Mouse (Mus musculus) kidney, embryonic 15.5 days (tissue): ENCODE data around the gene Olfr975. TPM values are rescaled to one million over a fixed set of nuclear protein-coding genes. Genes with fewer than 3 reads are reported as not detected.
"Not testable (repeated sequence)": the region's sequence is repeated elsewhere in the genome, so short reads cannot be mapped to it uniquely, and the experiment has no call there.

Experiments used
- ATAC-seq: fragments of 200-750 bp; cut with Nextera tagmentation; replicated peaks from 2 replicates; pipeline ENCODE4 v1.8.0; 2017; ENCODE audit warnings: moderate TSS enrichment; ENCODE audit not compliant: low FRiP score
- H3K27ac ChIP-seq: fragments of 300-500 bp; sonication (generic); 2 replicates; pipeline ENCODE4 v1.5.1; 2015; ENCODE audit warnings: mild to moderate bottlenecking, inconsistent platforms
- H3K27me3 ChIP-seq: fragments of 300-500 bp; sonication (generic); 2 replicates; pipeline ENCODE4 v1.6.1; 2015; ENCODE audit warnings: inconsistent platforms
- H3K36me3 ChIP-seq: fragments of 300-500 bp; sonication (generic); 2 replicates; pipeline ENCODE4 v1.6.1; 2015; ENCODE audit warnings: inconsistent platforms
- H3K4me1 ChIP-seq: fragments of 300-500 bp; sonication (generic); 2 replicates; pipeline ENCODE4 v1.6.1; 2015; ENCODE audit warnings: inconsistent platforms
- H3K4me2 ChIP-seq: fragments of 300-500 bp; sonication (generic); 2 replicates; pipeline ENCODE4 v1.6.1; 2015; ENCODE audit warnings: moderate library complexity, mild to moderate bottlenecking, inconsistent platforms
- H3K4me3 ChIP-seq: fragments of 300-500 bp; sonication (generic); replicated peaks from 2 replicates; pipeline ENCODE4 v1.5.1; 2015; ENCODE audit warnings: mild to moderate bottlenecking, inconsistent platforms
- H3K9ac ChIP-seq: fragments of 300-500 bp; sonication (generic); 2 replicates; pipeline ENCODE4 v1.6.1; 2015; ENCODE audit warnings: mild to moderate bottlenecking, inconsistent platforms
- H3K9me3 ChIP-seq: fragments of 300-500 bp; sonication (generic); replicated peaks from 2 replicates; pipeline ENCODE4 v1.6.1; 2016; ENCODE audit warnings: inconsistent platforms
- WGBS: fragments of 180-500 bp; shearing (Covaris S2); methylation state at CpG from one replicate; pipeline ENCODE4 v1.1.7; 2015; ENCODE audit warnings: mixed read lengths; 5-methylcytosine and 5-hydroxymethylcytosine counted together
- polyA plus RNA-seq: library from polyadenylated mRNA; unstranded; fragments of >200 nt; fragmentation: Nextera tagmentation; extraction: Ambion mirVana; gene quantifications from 2 replicates; pipeline ENCODE4 v1.2.1, GENCODE M21; 2015

Olfr975 gene
- polyA plus RNA-seq: not detected in 2 replicates

DNA sequence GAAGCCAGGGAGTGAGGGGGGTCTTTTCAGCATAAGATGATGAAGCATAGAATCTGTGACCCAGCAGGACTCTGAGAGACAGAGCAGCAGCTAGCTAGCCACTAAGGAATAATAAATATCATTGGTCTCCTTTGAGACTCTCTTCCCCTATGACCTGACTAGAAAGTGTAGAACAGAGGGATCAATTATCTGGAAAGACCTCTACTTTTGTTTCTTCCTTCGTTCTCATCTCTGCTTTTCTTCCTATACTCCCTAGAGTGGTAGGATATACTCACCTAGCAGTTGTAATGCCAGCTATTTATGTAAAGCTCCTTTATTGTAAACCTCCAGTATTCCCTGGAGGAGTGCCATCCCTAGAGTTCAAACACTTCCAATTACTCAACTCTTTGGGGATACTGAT lies at the start of gene Olfr975:
Gene Olfr975, minus strand, starts transcription at position 101 of the 400 bp plus-strand sequence.
- Histone ChIP-seq H3K9me3 (no peaks in the 10 kb centered on the region), H3K4me1 (no peaks in the 10 kb centered on the region), H3K27me3 (no peaks in the 10 kb centered on the region), H3K4me3 (no peak within 1 kb of the TSS), H3K4me2 (no peak within 1 kb of the TSS), H3K9ac (no peak within 1 kb of the TSS), H3K36me3 (no peaks in the 10 kb centered on the region), H3K27ac (no peak within 1 kb of the TSS)
- ATAC-seq: no peak
- 65% methylated on average over 1 of the region's 1 CpGs for WGBS

DNA sequence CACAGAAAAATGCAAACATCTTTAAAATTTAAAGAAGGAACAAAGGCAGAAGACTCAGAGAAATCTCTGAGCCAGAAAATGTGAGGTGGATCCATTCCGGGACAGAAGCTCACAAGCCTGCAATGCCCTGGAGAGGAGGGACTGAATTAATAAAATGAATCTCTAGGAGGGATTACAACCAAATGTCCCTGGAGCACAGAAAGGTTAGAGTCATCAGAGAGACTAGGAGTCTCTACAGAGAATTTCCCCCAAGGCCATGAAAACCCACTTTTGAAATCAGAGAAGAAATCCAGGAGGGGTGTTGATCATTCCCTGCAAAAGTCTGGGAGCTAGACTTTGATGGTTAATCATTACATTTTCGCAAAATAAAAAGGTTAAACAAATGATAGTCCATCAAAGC lies 40.0 kb upstream of the Olfr975 start, which contains the start of gene Olfr978:
Gene Olfr978, plus strand, starts transcription at position 301 of the 400 bp plus-strand sequence.
- Histone ChIP-seq H3K9ac (no peak within 1 kb of the TSS), H3K36me3 (no peaks in the 10 kb centered on the region), H3K9me3 (no peaks in the 10 kb centered on the region), H3K4me2 (no peak within 1 kb of the TSS), H3K27me3 (no peaks in the 10 kb centered on the region), H3K4me1 (no peaks in the 10 kb centered on the region), H3K4me3 (no peak within 1 kb of the TSS), H3K27ac (no peak within 1 kb of the TSS)
- 78% methylated on average over 2 of the region's 2 CpGs for WGBS
- ATAC-seq: no peak

DNA sequence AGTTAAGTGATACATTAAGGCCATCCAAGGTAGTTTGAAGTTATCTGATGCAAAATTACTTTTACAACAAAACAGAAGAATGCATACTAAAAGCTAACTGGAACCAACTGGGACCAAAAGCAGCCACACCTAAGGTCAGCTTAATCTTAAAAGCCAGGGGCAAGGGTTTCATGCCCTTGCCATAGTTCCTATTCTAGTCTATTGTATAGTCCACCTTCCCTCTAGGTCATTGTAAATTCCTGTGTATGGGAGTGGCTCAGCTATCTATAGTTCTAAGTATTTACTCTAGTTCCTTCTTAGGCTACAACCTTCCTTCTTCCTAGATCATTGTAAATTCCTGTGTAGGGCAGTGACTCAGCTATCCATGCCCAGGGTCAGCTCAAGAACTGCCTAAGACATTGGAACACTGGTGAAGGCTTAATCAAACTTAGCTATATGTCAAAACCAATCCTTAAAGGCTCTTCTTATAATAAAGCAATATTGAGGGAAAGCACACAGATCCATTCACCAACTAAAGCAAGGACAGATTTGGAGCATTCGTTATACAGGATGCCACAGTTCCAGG lies 24.8 kb upstream of the Olfr975 start:
- not testable (repeated sequence) for H3K4me2 ChIP-seq, ATAC-seq, H3K4me3 ChIP-seq, H3K27me3 ChIP-seq, H3K9ac ChIP-seq, H3K27ac ChIP-seq, H3K9me3 ChIP-seq, H3K4me1 ChIP-seq, H3K36me3 ChIP-seq
- 79% methylated on average over 1 of the region's 1 CpGs for WGBS

DNA sequence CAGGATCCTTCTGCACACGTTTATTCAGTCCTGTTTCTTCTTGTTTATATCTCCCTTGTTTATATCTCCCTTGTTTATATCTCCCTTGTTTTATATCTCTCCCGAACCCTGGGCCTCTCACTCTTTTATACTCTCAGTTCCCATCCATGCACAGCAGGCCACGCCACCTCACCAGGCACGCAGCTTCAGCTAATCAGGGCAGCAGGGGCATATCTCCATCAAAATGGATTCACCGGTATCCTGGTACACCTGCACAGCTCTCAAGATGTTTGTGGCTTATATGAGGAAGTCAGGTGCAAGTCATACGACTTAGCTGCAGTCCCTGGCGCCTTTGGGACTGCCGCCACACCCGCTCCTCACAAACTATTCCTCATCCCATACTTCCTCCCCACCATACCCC lies 9.2 kb upstream of the Olfr975 start, which contains the start of gene Olfr976:
Gene Olfr976, minus strand, starts transcription at position 101 of the 400 bp plus-strand sequence.
- H3K27ac ChIP-seq, H3K9ac ChIP-seq, H3K4me2 ChIP-seq, H3K9me3 ChIP-seq, H3K27me3 ChIP-seq, H3K4me3 ChIP-seq, ATAC-seq, H3K4me1 ChIP-seq, H3K36me3 ChIP-seq: not testable (repeated sequence)
- 90% methylated on average over 8 of the region's 9 CpGs for WGBS

DNA sequence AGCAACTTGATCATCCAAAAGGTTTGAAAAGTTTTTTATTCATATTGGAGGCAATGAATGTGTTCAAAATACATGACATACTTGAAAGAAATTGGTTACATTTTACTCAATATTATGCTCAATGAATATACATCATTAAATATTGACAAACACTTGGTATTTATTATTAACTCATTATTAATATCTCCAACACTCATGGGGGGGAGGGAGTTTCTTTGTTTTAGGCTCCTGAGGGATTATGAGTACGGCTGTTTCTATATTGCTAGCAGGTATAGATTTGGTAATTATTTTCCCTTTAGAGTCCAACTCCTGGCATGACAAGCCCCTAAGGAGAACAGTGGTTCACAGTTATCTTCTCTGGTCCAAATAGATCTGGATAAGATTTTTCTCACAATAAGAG lies 14.6 kb downstream of the Olfr975 start, which contains the start of gene Olfr974:
Gene Olfr974, plus strand, starts transcription at position 301 of the 400 bp plus-strand sequence.
- Histone ChIP-seq H3K27ac (no peak within 1 kb of the TSS), H3K27me3 (no peaks in the 10 kb centered on the region), H3K36me3 (no peaks in the 10 kb centered on the region), H3K4me1 (no peaks in the 10 kb centered on the region), H3K4me2 (no peak within 1 kb of the TSS), H3K9ac (no peak within 1 kb of the TSS), H3K4me3 (no peak within 1 kb of the TSS), H3K9me3 (no peaks in the 10 kb centered on the region)
- no peak for ATAC-seq
- 94% methylated on average over 1 of the region's 1 CpGs for WGBS

DNA sequence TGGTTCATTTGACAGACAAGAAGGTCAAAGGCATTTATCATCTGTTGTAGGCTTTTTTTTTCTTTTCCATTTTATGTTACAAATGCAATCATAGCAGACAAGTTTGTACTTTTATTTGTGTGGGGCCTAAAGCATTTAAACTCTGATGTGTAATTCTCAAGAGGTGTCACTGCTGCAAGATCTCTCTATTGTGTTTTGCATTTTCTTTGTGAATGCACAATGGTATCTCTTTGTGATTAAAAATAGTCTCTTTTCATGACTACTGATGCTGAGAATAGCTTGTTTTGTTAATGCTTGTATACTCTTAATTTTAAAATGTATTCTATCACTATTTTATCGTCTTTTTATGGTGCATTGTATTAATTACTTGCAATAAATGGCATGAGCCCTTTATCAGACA lies 23.0 kb downstream of the Olfr975 start:
- H3K9me3 ChIP-seq, H3K4me3 ChIP-seq, H3K36me3 ChIP-seq, H3K4me2 ChIP-seq, ATAC-seq, H3K9ac ChIP-seq, H3K27ac ChIP-seq, H3K4me1 ChIP-seq, H3K27me3 ChIP-seq: not testable (repeated sequence)
- WGBS: 73% methylated on average over 1 of the region's 1 CpGs

DNA sequence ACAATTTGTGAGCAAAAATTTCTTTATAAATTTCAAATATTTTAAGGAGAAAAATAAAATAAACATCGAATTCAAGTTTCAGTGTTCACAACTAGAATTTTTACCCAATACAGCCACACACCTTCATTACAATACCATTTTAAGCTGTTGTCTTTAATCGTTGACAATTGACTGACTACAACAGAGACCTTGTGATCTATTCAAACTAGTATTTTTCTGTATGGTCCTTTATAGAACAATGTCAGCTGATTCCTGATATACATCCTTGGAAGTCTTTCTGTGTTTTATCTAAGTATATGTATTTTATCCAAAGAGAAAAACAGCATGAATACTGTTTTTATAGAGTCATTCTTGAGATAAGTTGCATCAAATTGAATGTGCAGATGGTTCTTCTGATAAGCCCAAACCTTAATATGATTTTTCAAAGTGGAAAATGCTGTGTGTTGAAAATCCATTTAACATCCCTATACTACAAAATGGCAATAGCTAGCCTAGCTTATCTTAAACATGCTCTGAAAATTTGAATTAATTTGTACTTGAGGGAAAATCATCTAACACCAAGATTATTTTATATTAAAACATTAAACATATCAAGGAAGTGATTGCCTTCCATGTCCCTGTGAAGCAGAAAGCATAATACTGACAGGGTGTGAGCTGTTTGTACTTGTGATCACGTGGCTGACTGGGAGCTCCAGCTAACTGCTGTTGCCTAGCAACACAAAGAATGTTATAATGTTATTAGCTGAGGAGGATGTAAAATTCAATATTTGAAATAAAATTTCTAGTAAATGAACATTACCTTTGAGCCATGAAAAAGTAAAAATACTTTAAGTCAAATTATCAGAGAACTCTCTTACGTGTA lies 23.6 kb downstream of the Olfr975 start:
- not testable (repeated sequence) for H3K27me3 ChIP-seq, H3K9ac ChIP-seq, H3K36me3 ChIP-seq, H3K27ac ChIP-seq, H3K4me2 ChIP-seq, H3K4me1 ChIP-seq, ATAC-seq, H3K4me3 ChIP-seq, H3K9me3 ChIP-seq
- no CpG with 5 or more reads among the region's 4 CpGs for WGBS

DNA sequence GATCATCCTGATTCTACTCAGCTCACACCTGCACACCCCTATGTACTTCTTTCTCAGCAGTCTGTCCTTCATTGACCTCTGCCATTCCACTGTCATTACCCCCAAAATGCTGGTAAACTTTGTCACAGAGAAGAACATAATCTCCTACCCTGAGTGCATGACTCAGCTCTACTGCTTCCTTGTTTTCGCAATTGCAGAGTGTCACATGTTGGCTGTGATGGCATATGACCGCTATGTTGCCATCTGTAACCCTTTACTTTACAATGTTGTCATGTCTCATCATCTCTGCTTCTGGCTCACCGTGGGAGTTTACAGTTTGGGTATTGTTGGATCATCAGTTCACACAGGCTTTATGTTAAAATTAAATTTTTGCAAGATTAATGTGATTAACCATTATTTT lies 41.9 kb downstream of the Olfr975 start:
- H3K27ac ChIP-seq: no peak overlapping the region
- no peak overlapping the region for H3K4me3 ChIP-seq
- H3K4me2 ChIP-seq: no peak overlapping the region
- ATAC-seq: no peak
- no peak overlapping the region for H3K9ac ChIP-seq
- H3K9me3 ChIP-seq: no peaks in the 10 kb centered on the region
- H3K4me1 ChIP-seq: no peaks in the 10 kb centered on the region
- H3K36me3 ChIP-seq: no peaks in the 10 kb centered on the region
- no peaks in the 10 kb centered on the region for H3K27me3 ChIP-seq
- 87% methylated on average over 3 of the region's 3 CpGs for WGBS

DNA sequence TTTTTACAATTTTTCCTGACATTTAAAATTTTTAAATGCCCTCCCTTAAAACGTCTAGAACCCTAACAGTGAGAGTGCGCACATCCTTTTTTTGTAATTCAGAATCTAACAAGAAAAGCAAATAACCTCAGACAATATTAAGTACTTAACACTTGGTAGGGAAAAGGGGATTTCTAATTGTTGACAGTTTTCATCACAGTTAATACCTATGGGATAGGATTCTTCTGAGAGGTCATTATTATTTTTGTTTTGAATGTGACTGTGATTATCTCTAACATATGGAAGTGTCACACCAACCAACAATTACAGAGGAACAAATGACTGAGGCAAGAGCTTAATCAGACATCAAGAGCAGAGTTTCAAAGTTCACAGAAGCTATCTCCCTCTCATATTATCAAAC lies 44.8 kb downstream of the Olfr975 start, which contains the start of gene Olfr229:
Gene Olfr229, plus strand, starts transcription at position 301 of the 400 bp plus-strand sequence.
- no peaks in the 10 kb centered on the region for H3K9me3 ChIP-seq
- no peak within 1 kb of the TSS for H3K4me2 ChIP-seq
- H3K27me3 ChIP-seq: no peaks in the 10 kb centered on the region
- no peaks in the 10 kb centered on the region for H3K36me3 ChIP-seq
- no peak within 1 kb of the TSS for H3K27ac ChIP-seq
- ATAC-seq: no peak
- WGBS: 71% methylated on average over 2 of the region's 2 CpGs
- no peaks in the 10 kb centered on the region for H3K4me1 ChIP-seq
- H3K9ac ChIP-seq: no peak within 1 kb of the TSS
- H3K4me3 ChIP-seq: no peak within 1 kb of the TSS

DNA sequence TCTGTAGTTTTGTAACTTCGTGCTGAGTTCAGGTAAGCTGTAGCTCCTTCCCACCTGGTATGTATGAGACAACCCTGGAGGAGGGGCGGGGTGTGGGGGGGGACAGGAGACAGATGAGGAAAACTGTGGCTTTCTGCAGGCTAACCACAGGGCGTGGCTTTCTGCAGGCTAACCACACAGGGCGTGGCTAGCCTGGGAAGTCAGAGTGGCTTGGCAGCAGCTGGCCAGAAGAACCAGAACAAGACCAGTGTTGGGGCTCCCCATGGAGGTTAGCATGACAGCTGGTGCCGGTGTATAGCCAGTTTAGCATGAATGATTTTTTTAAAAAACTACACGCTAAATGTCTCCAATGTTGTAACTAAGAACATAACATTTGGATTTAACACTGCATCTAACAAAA lies 46.7 kb downstream of the Olfr975 start:
- Histone ChIP-seq H3K9me3 (no peaks in the 10 kb centered on the region), H3K36me3 (no peaks in the 10 kb centered on the region), H3K27ac (no peak overlapping the region), H3K27me3 (no peaks in the 10 kb centered on the region), H3K4me1 (no peaks in the 10 kb centered on the region), H3K4me3 (no peak overlapping the region), H3K9ac (no peak overlapping the region), H3K4me2 (no peak overlapping the region)
- WGBS: 81% methylated on average over 6 of the region's 6 CpGs
- no peak for ATAC-seq
